Mouse (Mus musculus): ENCODE data around the gene Gna15.

DNA sequence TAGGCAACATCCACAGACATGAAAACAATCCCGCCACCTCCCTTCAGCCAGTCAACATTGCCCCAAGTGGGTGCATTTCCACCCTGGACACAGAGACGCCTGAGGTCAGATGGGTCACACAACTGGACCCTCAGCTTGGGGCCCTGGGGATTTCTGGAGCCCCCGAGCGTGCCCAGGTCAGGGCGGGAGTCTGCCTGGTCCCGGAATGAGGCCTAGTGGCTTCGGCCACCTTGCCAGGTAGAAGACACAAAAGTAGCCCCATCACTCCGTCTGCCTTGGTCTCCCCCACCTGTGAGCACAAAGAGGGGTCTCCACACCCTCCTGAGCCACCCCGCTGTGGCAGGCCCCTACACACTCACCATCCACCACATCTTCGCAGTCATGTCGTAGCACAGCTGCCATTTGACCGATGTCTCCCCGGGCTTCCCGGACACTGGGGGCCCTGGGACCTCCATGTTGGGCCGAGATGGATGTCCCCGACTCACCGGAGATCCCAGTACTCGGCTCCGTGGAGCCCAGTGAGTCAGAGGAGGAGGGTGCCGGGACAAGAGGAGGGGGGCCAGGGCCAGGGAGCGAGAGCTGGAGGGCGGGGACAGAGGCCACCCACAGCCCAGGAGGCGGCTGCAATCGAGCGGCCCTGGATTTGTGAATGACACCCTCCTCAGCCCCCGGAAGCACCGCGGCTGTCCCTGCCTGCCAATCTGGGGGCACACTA lies 68.7 kb downstream of the Gna15 start, which contains the start of gene Nfic:
- TF ChIP-seq CTCF (IDR thresholded peaks at IDR 0.05; ENCODE audit: extremely low read depth, insufficient read length, insufficient replicate concordance, low read depth, low read length) (no peak), POLR2A (IDR thresholded peaks at IDR 0.05; ENCODE audit: low read depth, low read length) (no peak)
